Mouse (Mus musculus): Measurements from ENCODE around the gene Fbrsl1. TPM values are rescaled to one million over a fixed set of nuclear protein-coding genes. Genes with fewer than 3 reads are reported as not detected.

Gene Fbrsl1
- polyA plus RNA-seq, 1 experiment from 2014 or later, result 4.1 TPM

Other genes with a start within 250 kb of the Fbrsl1 start
- gene Ankle2, start 217.5 kb downstream of the Fbrsl1 start, polyA plus RNA-seq (2015; fragmentation: Nextera tagmentation; extraction: Ambion mirVana), result 13.1 and 14.3 TPM in 2 replicates
- 25.7 and 27.1 TPM in 2 replicates for gene Pgam5, start 178.6 kb downstream of the Fbrsl1 start, polyA plus RNA-seq (2015; fragmentation: Nextera tagmentation; extraction: Ambion mirVana)
- gene Pxmp2, start 162.3 kb downstream of the Fbrsl1 start, polyA plus RNA-seq (2015; fragmentation: Nextera tagmentation; extraction: Ambion mirVana), result 44.6 and 45.0 TPM in 2 replicates
- 14.4 and 16.4 TPM in 2 replicates for gene Pole, start 162.2 kb downstream of the Fbrsl1 start, polyA plus RNA-seq (2015; fragmentation: Nextera tagmentation; extraction: Ambion mirVana)
- gene P2rx2, start 105.3 kb downstream of the Fbrsl1 start, polyA plus RNA-seq (2015; fragmentation: Nextera tagmentation; extraction: Ambion mirVana), result 0.09 TPM in 1 of 2 replicates, not detected in the other
- not detected in 2 replicates for gene Lrcol1, start 103.8 kb downstream of the Fbrsl1 start, polyA plus RNA-seq (2015; fragmentation: Nextera tagmentation; extraction: Ambion mirVana)
- 0.16 and 0.22 TPM in 2 replicates for gene Galnt9, start 95.9 kb upstream of the Fbrsl1 start, polyA plus RNA-seq (2015; fragmentation: Nextera tagmentation; extraction: Ambion mirVana)
- 41.1 and 43.2 TPM in 2 replicates for gene Noc4l, start 204.9 kb upstream of the Fbrsl1 start, polyA plus RNA-seq (2015; fragmentation: Nextera tagmentation; extraction: Ambion mirVana)
- 11.1 and 11.3 TPM in 2 replicates for gene Ddx51, start 204.9 kb upstream of the Fbrsl1 start, polyA plus RNA-seq (2015; fragmentation: Nextera tagmentation; extraction: Ambion mirVana)